Mouse (Mus musculus) thymus, adult 2 months (tissue): Measurements from ENCODE around the gene Pde6d.

Experiments
- CTCF ChIP-seq: fragments of 200-500 bp; IDR thresholded peaks from 2 replicates; pipeline ENCODE4 v1.5.1; 2012; ENCODE audit warnings: mild to moderate bottlenecking, control low read depth, low read length, moderate library complexity, borderline replicate concordance; ENCODE audit not compliant: control insufficient read depth, poor library complexity, insufficient read depth; ENCODE audit errors: extremely low read depth
- POLR2A ChIP-seq: fragments of 200-500 bp; IDR thresholded peaks from 2 replicates; pipeline ENCODE4 v1.6.1; 2012; ENCODE audit warnings: mild to moderate bottlenecking, low read length, control low read depth, moderate library complexity; ENCODE audit not compliant: control insufficient read depth, poor library complexity, insufficient read depth; ENCODE audit errors: extremely low read depth

GRCm38 (mm10) chr1:86542584-86542983 is 39.8 kb downstream of the Pde6d start:
- TF ChIP-seq CTCF (no peak), POLR2A (no peak)
